Mouse (Mus musculus) erythroblast, embryonic 14.5 days (primary cell): ENCODE results near the gene Galc. TPM values are rescaled to one million over a fixed set of nuclear protein-coding genes. Genes with fewer than 3 reads are reported as not detected.

Source experiments
- H3K27me3 ChIP-seq: 2 replicates; pipeline ENCODE4 v1.6.1; 2012; ENCODE audit warnings: inconsistent platforms; ENCODE audit not compliant: control insufficient read depth
- H3K36me3 ChIP-seq: 2 replicates; pipeline ENCODE4 v1.6.1; 2012; ENCODE audit warnings: mild to moderate bottlenecking, inconsistent platforms; ENCODE audit not compliant: control insufficient read depth
- H3K4me1 ChIP-seq: 2 replicates; pipeline ENCODE4 v1.6.1; 2012; ENCODE audit warnings: inconsistent platforms; ENCODE audit not compliant: control insufficient read depth
- H3K4me3 ChIP-seq: replicated peaks from 2 replicates; pipeline ENCODE3; 2012; ENCODE audit warnings: moderate library complexity, mild to moderate bottlenecking, inconsistent platforms
- H3K9me3 ChIP-seq: 2 replicates; pipeline ENCODE4 v1.6.1; 2012; ENCODE audit warnings: low read length, inconsistent platforms, mixed read lengths; ENCODE audit not compliant: control insufficient read depth
- GATA1 ChIP-seq: IDR thresholded peaks from 2 replicates; pipeline ENCODE4 v1.6.1; 2012; ENCODE audit warnings: low read length, inconsistent platforms, mixed read lengths
- TAL1 ChIP-seq: IDR thresholded peaks from 3 replicates; pipeline ENCODE4 v1.6.1; 2012; ENCODE audit warnings: low read length, inconsistent platforms, mixed read lengths
- polyA plus RNA-seq: library from polyadenylated mRNA; stranded (reverse); fragments of >175 nt; gene quantifications from 2 replicates; pipeline ENCODE4 v1.2.3, GENCODE M21; 2012

The Galc gene
- polyA plus RNA-seq, 1 experiment: not detected

- Histone ChIP-seq H3K9me3 (no peaks in the 10 kb centered on the region), H3K4me3 (no peak overlapping the region), H3K36me3 (no peaks in the 10 kb centered on the region; the same call in 1 of the 2 replicates), H3K27me3 (no peaks in the 10 kb centered on the region), H3K4me1 (no peaks in the 10 kb centered on the region)
- no peak for TF ChIP-seq GATA1
These were observed 53.7 kb downstream of the Galc start for GRCm38 (mm10) chr12:98205450-98206051.

- TF ChIP-seq TAL1 (no peak), GATA1 (no peak)
- Histone ChIP-seq H3K27me3 (no peaks in the 10 kb centered on the region), H3K4me1 (no peaks in the 10 kb centered on the region), H3K9me3 (no peaks in the 10 kb centered on the region), H3K4me3 (no peak overlapping the region), H3K36me3 (no peaks in the 10 kb centered on the region)
These were observed 61.9 kb downstream of the Galc start for GRCm38 (mm10) chr12:98197401-98197800.

- H3K4me1 ChIP-seq: no peaks in the 10 kb centered on the region
- H3K27me3 ChIP-seq: no peaks in the 10 kb centered on the region
- H3K4me3 ChIP-seq: no peak overlapping the region
- TF ChIP-seq TAL1 (no peak), GATA1 (no peak)
- H3K36me3 ChIP-seq: no peaks in the 10 kb centered on the region
- no peaks in the 10 kb centered on the region for H3K9me3 ChIP-seq
These were observed 69.1 kb downstream of the Galc start for GRCm38 (mm10) chr12:98190201-98190600.

GRCm38 (mm10) chr12:98189096-98189495 lies 70.2 kb downstream of the Galc start:
- Histone ChIP-seq H3K4me1 (no peaks in the 10 kb centered on the region), H3K36me3 (no peaks in the 10 kb centered on the region), H3K27me3 (no peaks in the 10 kb centered on the region), H3K9me3 (no peaks in the 10 kb centered on the region), H3K4me3 (no peak overlapping the region)
- no peak for TF ChIP-seq TAL1
- no peak for TF ChIP-seq GATA1

GRCm38 (mm10) chr12:98187186-98187899 lies 71.9 kb downstream of the Galc start:
- Histone ChIP-seq H3K4me1 (no peaks in the 10 kb centered on the region), H3K36me3 (no peaks in the 10 kb centered on the region), H3K27me3 (no peaks in the 10 kb centered on the region), H3K4me3 (no peak overlapping the region), H3K9me3 (no peaks in the 10 kb centered on the region)
- TF ChIP-seq TAL1 (no peak), GATA1 (no peak)

- Histone ChIP-seq H3K4me3 (no peak overlapping the region), H3K36me3 (no peaks in the 10 kb centered on the region), H3K4me1 (no peaks in the 10 kb centered on the region), H3K9me3 (no peaks in the 10 kb centered on the region), H3K27me3 (no peaks in the 10 kb centered on the region)
- TF ChIP-seq TAL1 (no peak), GATA1 (no peak)
These were observed 77.5 kb downstream of the Galc start for GRCm38 (mm10) chr12:98181729-98182128.

GRCm38 (mm10) chr12:98180807-98181206 lies 78.5 kb downstream of the Galc start:
- Histone ChIP-seq H3K9me3 (no peaks in the 10 kb centered on the region), H3K36me3 (no peaks in the 10 kb centered on the region), H3K4me1 (no peaks in the 10 kb centered on the region), H3K27me3 (no peaks in the 10 kb centered on the region), H3K4me3 (no peak overlapping the region)
- TF ChIP-seq TAL1 (no peak), GATA1 (no peak)

- Histone ChIP-seq H3K9me3 (no peaks in the 10 kb centered on the region), H3K36me3 (no peaks in the 10 kb centered on the region), H3K4me1 (no peaks in the 10 kb centered on the region), H3K4me3 (no peak overlapping the region), H3K27me3 (no peaks in the 10 kb centered on the region)
- TF ChIP-seq TAL1 (no peak), GATA1 (no peak)
These were observed 78.9 kb downstream of the Galc start for GRCm38 (mm10) chr12:98180235-98180800.

GRCm38 (mm10) chr12:98179496-98179895 lies 79.8 kb downstream of the Galc start:
- Histone ChIP-seq H3K4me1 (no peaks in the 10 kb centered on the region), H3K9me3 (no peaks in the 10 kb centered on the region), H3K27me3 (no peaks in the 10 kb centered on the region), H3K4me3 (no peak overlapping the region), H3K36me3 (no peaks in the 10 kb centered on the region)
- TF ChIP-seq GATA1: no peak
- TF ChIP-seq TAL1: no peak
